Mouse (Mus musculus) limb, embryonic 14.5 days (tissue): ENCODE measurements around the gene Map4k2. TPM values are rescaled to one million over a fixed set of nuclear protein-coding genes. Genes with fewer than 3 reads are reported as not detected.

Experiments
- ATAC-seq: fragments of 200-750 bp; cut with Nextera tagmentation; 2 replicates; pipeline ENCODE4 v1.8.0; 2017; ENCODE audit warnings: low read depth, moderate number of reproducible peaks, moderate TSS enrichment; ENCODE audit not compliant: low FRiP score
- DNase-seq: peaks from one replicate; pipeline ENCODE4 v3.0.0-alpha.2; 2015; ENCODE audit warnings: low spot score
- H3K27ac ChIP-seq: fragments of 300-500 bp; sonication (generic); replicated peaks from 2 replicates; pipeline ENCODE4 v1.5.1; 2014; ENCODE audit warnings: low read depth, mild to moderate bottlenecking, low read length, moderate library complexity, mixed read lengths
- H3K27me3 ChIP-seq: fragments of 300-500 bp; sonication (generic); 2 replicates; pipeline ENCODE4 v1.6.1; 2014; ENCODE audit warnings: low read length, mixed read lengths; ENCODE audit not compliant: control insufficient read depth, insufficient read depth
- H3K36me3 ChIP-seq: fragments of 300-500 bp; sonication (generic); 2 replicates; pipeline ENCODE4 v1.6.1; 2014; ENCODE audit warnings: mild to moderate bottlenecking, low read length, moderate library complexity, mixed read lengths; ENCODE audit not compliant: control insufficient read depth, insufficient read depth
- H3K4me1 ChIP-seq: fragments of 300-500 bp; sonication (generic); 2 replicates; pipeline ENCODE4 v1.6.1; 2014; ENCODE audit warnings: antibody characterized with exemption, low read length, mixed read lengths; ENCODE audit not compliant: control insufficient read depth, insufficient read depth
- H3K4me2 ChIP-seq: fragments of 300-500 bp; sonication (generic); replicated peaks from 2 replicates; pipeline ENCODE4 v1.6.1; 2014; ENCODE audit warnings: low read depth, mild to moderate bottlenecking, low read length, moderate library complexity; ENCODE audit not compliant: severe bottlenecking
- H3K4me3 ChIP-seq: fragments of 300-500 bp; sonication (generic); replicated peaks from 2 replicates; pipeline ENCODE4 v1.5.1; 2014; ENCODE audit warnings: low read length
- H3K9ac ChIP-seq: fragments of 300-500 bp; sonication (generic); 2 replicates; pipeline ENCODE4 v1.6.1; 2014; ENCODE audit warnings: mild to moderate bottlenecking, low read depth, low read length, moderate library complexity; ENCODE audit not compliant: severe bottlenecking
- H3K9me3 ChIP-seq: fragments of 300-500 bp; sonication (generic); 2 replicates; pipeline ENCODE4 v1.6.1; 2016; ENCODE audit warnings: low read length; ENCODE audit not compliant: control insufficient read depth
- POLR2A ChIP-seq: fragments of 200-500 bp; IDR thresholded peaks from 2 replicates; pipeline ENCODE4 v1.8.0; 2012; ENCODE audit warnings: inconsistent platforms, mild to moderate bottlenecking, moderate library complexity, borderline replicate concordance; ENCODE audit not compliant: insufficient read depth, insufficient read length; ENCODE audit errors: extremely low read depth
- WGBS: fragments of 180-500 bp; shearing (Covaris S2); extraction: QIAGEN DNeasy Blood & Tissue Kit; methylation state at CpG from one replicate; pipeline ENCODE4 v1.1.7; 2014; 5-methylcytosine and 5-hydroxymethylcytosine counted together
- polyA plus RNA-seq, 2 experiments: library from polyadenylated mRNA; depleted of rRNA in 1 of 2; stranded (reverse) in 1 of 2; unstranded in 1 of 2; fragments of >200 nt; fragmentation: Nextera tagmentation in 1 of 2; extraction: Ambion mirVana in 1 of 2; gene quantifications; 2 replicates each; pipeline versions ENCODE4 v1.2.1 to v1.2.3; 2012 to 2014

Map4k2 gene
- polyA plus RNA-seq, 2 experiments: 8.8 to 90.4 TPM

GRCm38 (mm10) chr19:6315573-6315972 lies 25.4 kb upstream of the Map4k2 start:
- H3K9me3 ChIP-seq: no peaks in the 10 kb centered on the region
- no peak overlapping the region for H3K9ac ChIP-seq
- no peak for TF ChIP-seq POLR2A
- no peaks in the 10 kb centered on the region for H3K4me1 ChIP-seq
- peaks cover 76% of the 10 kb centered on the region for H3K36me3 ChIP-seq
- DNase-seq: no peak
- H3K4me2 ChIP-seq: no peak overlapping the region
- H3K27me3 ChIP-seq: no peaks in the 10 kb centered on the region
- H3K4me3 ChIP-seq: no peak overlapping the region
- no peak for ATAC-seq
- WGBS: 79% methylated on average over 14 of the region's 14 CpGs
- no peak overlapping the region for H3K27ac ChIP-seq

GRCm38 (mm10) chr19:6318145-6318544 lies 22.8 kb upstream of the Map4k2 start:
- WGBS: 92% methylated on average over 12 of the region's 12 CpGs
- no peak for TF ChIP-seq POLR2A
- no peaks in the 10 kb centered on the region for H3K4me1 ChIP-seq
- H3K27ac ChIP-seq: no peak overlapping the region
- no peak overlapping the region for H3K4me2 ChIP-seq
- no peak overlapping the region for H3K4me3 ChIP-seq
- H3K9me3 ChIP-seq: no peaks in the 10 kb centered on the region
- H3K9ac ChIP-seq: no peak overlapping the region
- no peak for ATAC-seq
- no peaks in the 10 kb centered on the region for H3K27me3 ChIP-seq
- H3K36me3 ChIP-seq: peaks cover 84% of the 10 kb centered on the region
- no peak for DNase-seq

GRCm38 (mm10) chr19:6321358-6321757 lies 19.6 kb upstream of the Map4k2 start:
- TF ChIP-seq POLR2A: no peak
- ATAC-seq (no peak), DNase-seq (no peak)
- Histone ChIP-seq H3K4me2 (no peak overlapping the region), H3K27ac (no peak overlapping the region), H3K27me3 (no peaks in the 10 kb centered on the region), H3K9ac (no peak overlapping the region), H3K4me1 (no peaks in the 10 kb centered on the region), H3K36me3 (peaks cover 64% of the 10 kb centered on the region), H3K4me3 (no peak overlapping the region), H3K9me3 (no peaks in the 10 kb centered on the region)
- WGBS: 70% methylated on average over 8 of the region's 8 CpGs

- DNase-seq (no peak), ATAC-seq (0 out of 2 replicates have a peak, but pooled peaks have one; percentile 21)
- Histone ChIP-seq H3K27ac (no peak overlapping the region), H3K9me3 (no peaks in the 10 kb centered on the region), H3K9ac (no peak overlapping the region), H3K4me1 (no peaks in the 10 kb centered on the region), H3K4me3 (no peak overlapping the region), H3K4me2 (no peak overlapping the region), H3K36me3 (peaks cover 60% of the 10 kb centered on the region), H3K27me3 (no peaks in the 10 kb centered on the region)
- WGBS: 79% methylated on average over 33 of the region's 33 CpGs
- TF ChIP-seq POLR2A: no peak
Measured at GRCm38 (mm10) chr19:6321786-6322621, 18.9 kb upstream of the Map4k2 start.

- TF ChIP-seq POLR2A: no peak
- H3K36me3 ChIP-seq: peaks cover 40% of the 10 kb centered on the region
- H3K4me3 ChIP-seq: no peak overlapping the region
- no peak overlapping the region for H3K4me2 ChIP-seq
- no peak overlapping the region for H3K27ac ChIP-seq
- DNase-seq (no peak), ATAC-seq (no peak)
- H3K9ac ChIP-seq: no peak overlapping the region
- H3K9me3 ChIP-seq: no peaks in the 10 kb centered on the region
- WGBS: 86% methylated on average over 9 of the region's 9 CpGs
- H3K4me1 ChIP-seq: no peaks in the 10 kb centered on the region
- no peaks in the 10 kb centered on the region for H3K27me3 ChIP-seq
Measured at GRCm38 (mm10) chr19:6324751-6325150, 16.2 kb upstream of the Map4k2 start.
